Mouse (Mus musculus): ENCODE results near the gene Hspb6. TPM values are rescaled to one million over a fixed set of nuclear protein-coding genes. Genes with fewer than 3 reads are reported as not detected.

Hspb6 gene
- total and polyA plus RNA-seq, 3 experiments, result 0.79 to 6.0 (median 2.3) TPM

- no peak overlapping the region for H3K9ac ChIP-seq (ENCODE audit: insufficient read depth, low read depth)
- no peak overlapping the region for H3K4me2 ChIP-seq (ENCODE audit: insufficient read depth, low read depth, poor library complexity, severe bottlenecking)
- no peak overlapping the region for H3K4me3 ChIP-seq (replicated peaks in 1 of 3; ENCODE audit: low read depth in 2 of 3, low read length in 2 of 3, poor library complexity in 1 of 3)
- DNase-seq (ENCODE audit: extremely low read depth), result no peak
- dilution Hi-C loops (cut with MboI; ENCODE audit: extremely low pct_ligation_motif_present, extremely low pct_unique_long_range_greater_than_20kb, low sequenced_read_pairs) (no loop called here), in situ Hi-C loops (cut with MboI; ENCODE audit: low pct_ligation_motif_present, low pct_unique_long_range_greater_than_20kb, low sequenced_read_pairs) (no loop called here)
- no peaks in the 10 kb centered on the region for H3K79me2 ChIP-seq (replicated peaks; ENCODE audit: control insufficient read depth, extremely low read depth, insufficient read depth, poor library complexity, severe bottlenecking)
- H3K27me3 ChIP-seq (replicated peaks), result no peaks in the 10 kb centered on the region
- H3K36me3 ChIP-seq (replicated peaks in 1 of 2; ENCODE audit: control insufficient read depth in 1 of 2, insufficient read depth in 1 of 2, low read length in 1 of 2), result peaks cover 22 to 68% of the 10 kb centered on the region in 2 experiments
- TF ChIP-seq SMC3 (IDR thresholded peaks at IDR 0.05; ENCODE audit: low read depth, low read length) (no peak), CHD2 (IDR thresholded peaks at IDR 0.05; ENCODE audit: low read length) (no peak), MXI1 (IDR thresholded peaks at IDR 0.05; ENCODE audit: low read depth, low read length) (no peak), MAZ (IDR thresholded peaks at IDR 0.05; ENCODE audit: low read depth, low read length) (no peak), MAX (IDR thresholded peaks at IDR 0.05; ENCODE audit: low read length) (no peak), POLR2AphosphoS2 (IDR thresholded peaks at IDR 0.05; ENCODE audit: low read depth, low read length) (no peak), JUND (conservative IDR thresholded peaks at IDR 0.05; ENCODE audit: low read depth, low read length) (no peak), ZKSCAN1 (IDR thresholded peaks at IDR 0.05; ENCODE audit: borderline replicate concordance, low read depth, low read length) (no peak), MEF2A (IDR thresholded peaks at IDR 0.05; ENCODE audit: borderline replicate concordance, low read depth, low read length) (no peak), EP300 (IDR thresholded peaks at IDR 0.05; ENCODE audit: low read length) (no peak), NRF1 (IDR thresholded peaks at IDR 0.05; ENCODE audit: low read depth, low read length) (no peak), IRF4 (IDR thresholded peaks at IDR 0.05; ENCODE audit: low read depth, low read length) (no peak)
- no peak overlapping the region for H3K27ac ChIP-seq (ENCODE audit: insufficient read depth, low read depth)
- H3K4me1 ChIP-seq (ENCODE audit: control insufficient read depth in 1 of 2, insufficient read depth in 2 of 2), result no peaks in the 10 kb centered on the region
- no peaks in the 10 kb centered on the region for H3K9me3 ChIP-seq (replicated peaks; ENCODE audit: low read length)
Measured at GRCm38 (mm10) chr7:30544327-30544726, 7.7 kb upstream of the Hspb6 start.

GRCm38 (mm10) chr7:30549880-30550279, 2.1 kb upstream of the Hspb6 start:
- dilution Hi-C loops (cut with MboI; ENCODE audit: extremely low pct_ligation_motif_present, extremely low pct_unique_long_range_greater_than_20kb, low sequenced_read_pairs), result no loop called here
- Histone ChIP-seq H3K79me2 (replicated peaks; ENCODE audit: control insufficient read depth, extremely low read depth, insufficient read depth, poor library complexity, severe bottlenecking) (no peaks in the 10 kb centered on the region; the same call in 1 of the 2 replicates), H3K27me3 (replicated peaks) (no peaks in the 10 kb centered on the region), H3K9ac (ENCODE audit: insufficient read depth, low read depth) (no peak overlapping the region), H3K27ac (ENCODE audit: insufficient read depth, low read depth) (no peak overlapping the region), H3K4me2 (ENCODE audit: insufficient read depth, low read depth, poor library complexity, severe bottlenecking) (no peak overlapping the region), H3K4me3 (replicated peaks in 1 of 3; ENCODE audit: low read depth in 2 of 3, low read length in 2 of 3, poor library complexity in 1 of 3) (no peak overlapping the region), H3K36me3 (replicated peaks in 1 of 2; ENCODE audit: control insufficient read depth in 1 of 2, insufficient read depth in 1 of 2, low read length in 1 of 2) (peaks cover 16 to 42% of the 10 kb centered on the region in 2 experiments), H3K4me1 (ENCODE audit: control insufficient read depth in 1 of 2, insufficient read depth in 2 of 2) (peaks cover 2 to 20% of the 10 kb centered on the region in 2 experiments; a peak in 3 of 4 replicates), H3K9me3 (replicated peaks; ENCODE audit: low read length) (no peaks in the 10 kb centered on the region)
- TF ChIP-seq E2F4 (IDR thresholded peaks at IDR 0.05; ENCODE audit: insufficient replicate concordance, low read depth, low read length) (no peak), MYC (IDR thresholded peaks at IDR 0.05; ENCODE audit: low read depth, low read length) (no peak), GABPA (IDR thresholded peaks at IDR 0.05; ENCODE audit: insufficient replicate concordance, low read depth, low read length) (no peak), HCFC1 (IDR thresholded peaks at IDR 0.05; ENCODE audit: low read depth, low read length) (peak; percentile 56), TCF12 (IDR thresholded peaks at IDR 0.05; ENCODE audit: low read depth, low read length) (no peak)
- DNase-seq (ENCODE audit: extremely low read depth), result no peak
- in situ Hi-C loops (cut with MboI; ENCODE audit: low pct_ligation_motif_present, low pct_unique_long_range_greater_than_20kb, low sequenced_read_pairs), result no loop called here

Data from CH12.LX (cell line).